Mouse (Mus musculus) common myeloid progenitor, adult 5-6 weeks (primary cell): Measurements from ENCODE around the gene Lrmda. TPM values are rescaled to one million over a fixed set of nuclear protein-coding genes. Genes with fewer than 3 reads are reported as not detected.

Experiments used
- ATAC-seq: replicated peaks from 2 replicates; pipeline ENCODE4 v1.8.0; 2016; ENCODE audit warnings: low read depth, mild to moderate bottlenecking, moderate TSS enrichment, inconsistent platforms; ENCODE audit not compliant: poor library complexity, severe bottlenecking
- total RNA-seq: library from RNA; stranded (forward); fragments of 200-1000, 187-1606 nt; gene quantifications from 2 replicates; pipeline ENCODE4 v1.2.3, GENCODE M21; 2017

Lrmda gene
- total RNA-seq, 1 experiment from 2014 or later: 13.2 TPM

DNA sequence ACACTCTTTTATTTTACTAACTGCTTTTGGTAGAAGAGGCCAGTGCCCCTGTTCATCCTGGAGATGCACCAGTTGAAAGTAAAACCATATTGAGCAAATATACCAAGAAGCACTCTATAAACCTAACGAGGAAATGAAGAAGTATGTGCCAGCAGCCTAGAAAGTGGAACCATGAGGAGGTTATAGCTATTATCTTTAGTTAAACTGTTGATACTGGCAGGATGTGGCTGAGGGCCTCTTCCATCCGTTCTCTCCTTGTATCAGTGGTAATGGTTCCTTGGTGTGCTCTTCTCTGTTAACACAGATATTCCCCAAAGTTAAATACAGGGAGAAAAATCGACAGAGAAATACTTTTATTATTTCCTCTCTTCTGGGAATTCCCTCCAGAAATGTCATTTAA is 855.1 kb downstream of the Lrmda start:
- peak; percentile 66; the same call in 1 of the 2 replicates for ATAC-seq

DNA sequence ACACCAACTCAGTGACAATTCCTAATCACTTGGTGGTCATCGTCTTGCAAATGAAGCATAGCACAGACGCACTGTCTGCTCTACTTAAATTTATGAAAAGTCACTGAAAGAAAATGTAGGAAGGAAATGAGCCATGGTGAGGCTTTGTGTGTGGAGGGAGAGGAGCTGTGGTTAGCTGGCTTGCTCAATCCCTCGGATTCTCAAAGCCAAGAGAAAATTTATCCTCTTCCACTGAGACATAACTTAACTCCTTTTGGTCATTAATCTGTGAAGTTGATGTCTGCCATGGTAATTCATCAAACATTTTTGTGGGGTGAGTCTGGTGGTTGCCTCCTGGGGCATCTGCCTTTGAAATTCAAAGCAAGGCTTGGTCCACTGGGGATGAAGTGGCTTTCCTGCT is 867.7 kb downstream of the Lrmda start:
- ATAC-seq: peak; percentile 73

DNA sequence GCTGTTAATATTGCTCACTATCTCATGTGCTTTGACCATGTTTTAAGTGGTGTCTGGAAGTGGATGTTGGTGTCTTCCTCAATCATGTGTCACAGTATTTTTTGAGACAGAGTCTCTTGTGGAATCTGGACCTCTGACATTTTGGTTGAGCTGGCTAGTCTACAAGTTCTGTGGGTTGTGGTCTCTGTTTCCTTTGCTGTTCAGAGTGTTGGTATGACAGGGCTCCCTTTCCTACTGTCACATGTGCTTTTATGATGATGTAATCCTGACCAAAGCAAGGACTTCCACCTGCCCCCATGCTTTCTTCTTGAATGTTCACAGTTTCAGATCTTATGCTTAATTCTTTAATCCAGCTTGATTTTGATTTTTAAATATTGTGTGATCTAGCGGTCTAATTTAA is 879.8 kb downstream of the Lrmda start:
- peak; percentile 71 for ATAC-seq

DNA sequence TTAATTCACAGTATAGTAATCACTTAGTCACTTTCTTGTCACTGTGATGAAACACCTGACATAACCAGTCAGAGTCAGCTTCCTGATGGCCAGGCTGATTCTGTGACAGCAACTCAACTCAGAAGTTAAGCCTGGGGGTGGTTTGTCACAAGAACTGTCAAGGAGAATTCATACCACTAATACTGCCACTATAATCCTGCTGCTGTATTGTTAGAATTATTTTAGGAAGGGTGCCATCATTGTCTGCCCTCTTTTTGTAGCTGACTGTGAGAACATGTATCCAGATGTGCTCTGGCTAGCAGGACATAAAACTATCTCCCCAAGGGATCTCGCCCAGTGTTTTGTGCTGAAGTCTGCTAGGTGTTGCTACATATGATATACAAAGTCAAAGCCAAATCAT is 882.6 kb downstream of the Lrmda start:
- ATAC-seq: no peak

DNA sequence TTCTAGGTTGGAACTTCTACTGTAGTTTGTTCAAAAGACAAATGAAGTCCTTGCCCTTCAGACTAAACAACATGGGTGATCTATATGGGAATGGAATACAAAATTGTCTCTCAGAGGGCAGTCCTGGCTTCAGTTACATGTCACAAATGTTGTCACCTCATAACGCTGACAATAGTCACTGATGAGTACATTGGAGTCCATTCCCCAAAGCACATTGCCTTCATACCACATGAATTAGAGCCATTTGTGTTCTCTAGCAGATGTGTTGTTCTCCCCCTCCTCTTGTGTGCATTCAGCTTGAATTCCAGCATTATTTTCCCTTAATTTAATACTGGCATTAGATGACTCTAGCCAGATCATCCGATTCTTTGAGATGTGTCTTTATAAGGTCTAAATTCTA is 883.4 kb downstream of the Lrmda start:
- no peak for ATAC-seq

DNA sequence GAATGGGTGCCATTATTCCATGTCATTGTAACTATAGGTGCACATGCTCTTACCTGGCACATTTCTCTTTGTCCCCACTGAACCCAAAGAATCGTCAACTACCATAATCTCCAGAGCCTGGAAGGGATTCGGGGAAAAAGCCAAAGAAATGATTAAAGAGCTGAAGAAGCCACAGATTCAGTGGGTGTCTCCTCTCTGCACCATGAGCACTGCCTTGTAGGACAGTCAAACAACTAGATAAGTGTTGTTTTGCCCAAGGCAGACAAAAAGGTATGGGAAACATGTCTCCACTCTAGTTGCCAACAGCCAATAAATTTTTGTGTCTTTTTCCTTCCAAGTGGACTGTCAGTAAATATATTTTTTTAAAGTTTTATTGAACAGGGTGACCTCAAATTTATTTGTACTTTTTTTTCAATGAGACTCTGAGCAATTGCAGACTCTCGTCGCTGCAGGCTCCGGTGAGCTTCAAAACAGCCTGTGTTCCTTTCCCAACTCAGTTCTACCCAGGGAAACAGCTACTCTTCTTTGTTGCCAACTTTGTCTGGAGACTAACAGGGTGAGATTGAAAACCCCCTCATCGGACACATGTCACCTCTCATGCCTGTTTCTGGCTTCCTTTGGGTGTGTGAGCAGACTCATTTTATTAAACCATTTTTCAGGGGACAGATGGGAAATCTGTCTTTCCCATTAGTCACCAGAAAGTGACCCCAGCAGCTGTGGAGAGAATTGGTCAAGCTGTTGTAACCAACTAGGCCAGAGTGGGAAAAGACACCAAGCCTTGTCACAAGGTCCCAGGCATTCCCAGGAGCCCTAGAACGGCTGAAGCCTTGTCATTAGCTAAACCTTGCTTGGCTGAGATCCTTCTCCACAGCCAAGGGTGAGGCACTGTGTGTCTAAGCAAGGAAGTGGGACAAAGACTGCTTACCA is 886.5 kb downstream of the Lrmda start:
- ATAC-seq: no peak

DNA sequence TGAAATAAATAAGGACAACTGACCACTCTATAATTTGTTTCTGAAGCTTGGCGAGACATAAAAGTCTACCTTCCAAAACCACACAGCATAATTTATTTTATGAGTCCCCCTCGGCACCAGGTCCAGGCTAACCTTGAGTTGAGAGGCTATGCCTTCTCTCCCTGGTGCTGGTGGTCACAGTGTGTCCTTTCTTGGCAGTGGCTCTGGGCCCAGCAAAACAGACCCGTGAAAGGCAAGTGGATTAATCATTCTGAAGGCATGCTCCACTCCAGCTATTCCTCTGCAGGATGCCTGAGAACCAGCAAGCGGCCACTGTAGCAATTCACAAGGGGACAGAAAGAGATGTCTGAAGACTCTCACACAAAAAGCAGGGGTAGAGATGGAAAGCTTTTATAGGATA is 887.2 kb downstream of the Lrmda start:
- no peak for ATAC-seq

DNA sequence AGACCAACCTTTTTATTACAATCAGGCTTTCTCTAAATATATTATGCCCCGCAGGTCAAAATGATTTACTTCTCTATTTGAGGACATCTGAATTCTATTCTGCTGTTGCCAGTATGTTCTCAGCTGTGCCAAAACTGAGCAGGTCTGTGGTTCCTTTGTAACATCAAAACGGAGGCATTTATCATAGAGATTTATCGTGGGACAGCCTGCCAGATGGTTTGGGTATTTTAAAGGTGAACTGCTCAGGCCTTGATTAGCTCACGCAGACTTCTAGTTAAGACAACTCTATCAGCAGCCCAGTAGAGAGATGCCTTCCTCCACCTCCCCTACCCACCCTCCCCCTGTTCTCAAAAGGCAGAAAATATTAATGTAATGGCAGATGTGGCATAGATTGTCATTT is 887.7 kb downstream of the Lrmda start:
- ATAC-seq: no peak

DNA sequence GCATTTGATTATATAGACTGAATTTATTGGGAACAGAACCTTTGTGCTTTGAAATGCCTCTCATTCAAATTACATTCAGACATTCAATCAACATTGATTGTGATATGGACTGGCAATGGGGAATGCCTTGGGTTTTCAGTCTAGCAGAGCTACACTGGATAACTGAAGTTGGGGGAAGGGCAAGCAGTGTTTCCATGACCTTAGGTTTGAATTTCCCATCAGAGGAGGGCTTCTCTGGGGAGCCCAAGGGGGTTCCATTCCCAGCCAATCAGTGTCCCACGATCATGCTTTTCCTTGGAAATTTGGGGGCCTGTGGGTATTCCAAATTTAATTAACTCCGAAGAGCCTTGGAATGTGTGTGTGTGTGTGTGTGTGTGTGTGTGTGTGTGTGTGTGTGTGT is 888.5 kb downstream of the Lrmda start:
- ATAC-seq: no peak

DNA sequence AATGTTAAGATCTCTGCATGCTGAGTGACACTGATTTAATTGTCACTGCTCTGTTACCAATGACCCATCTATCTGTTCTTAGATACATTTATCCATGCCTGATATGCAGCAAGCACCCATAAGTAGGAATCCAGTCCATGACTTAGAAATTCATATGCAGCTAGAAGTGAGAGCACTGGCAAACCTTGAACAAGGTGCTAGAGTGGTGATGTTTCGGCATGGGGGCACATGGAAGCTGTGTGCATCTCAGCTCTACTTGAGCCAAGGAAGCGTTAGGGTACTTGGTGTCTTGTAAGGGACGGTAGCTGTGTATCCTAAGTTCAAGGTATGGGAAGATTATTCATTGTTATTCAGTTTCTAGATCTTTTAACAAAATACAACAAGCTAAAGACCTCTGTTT is 896.0 kb downstream of the Lrmda start:
- no peak for ATAC-seq

DNA sequence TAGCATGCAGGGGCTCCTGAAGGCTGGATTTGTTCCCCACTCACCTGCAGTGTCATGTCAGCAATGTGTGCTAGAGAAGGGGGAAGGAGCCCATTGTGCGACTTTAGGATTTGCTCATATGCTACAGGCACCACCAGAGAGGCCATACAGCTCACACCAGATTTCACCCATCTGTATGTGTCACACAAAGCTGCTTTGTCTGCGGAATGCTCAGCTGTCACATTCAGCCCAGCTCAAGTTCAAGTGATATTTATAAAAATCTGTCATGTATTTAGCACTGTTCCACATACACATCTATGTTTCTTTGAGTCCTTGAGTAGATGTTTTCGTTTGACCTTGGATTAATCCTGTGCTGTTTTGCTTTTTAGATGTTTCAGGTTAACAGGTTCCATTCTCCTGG is 899.0 kb downstream of the Lrmda start:
- no peak for ATAC-seq

DNA sequence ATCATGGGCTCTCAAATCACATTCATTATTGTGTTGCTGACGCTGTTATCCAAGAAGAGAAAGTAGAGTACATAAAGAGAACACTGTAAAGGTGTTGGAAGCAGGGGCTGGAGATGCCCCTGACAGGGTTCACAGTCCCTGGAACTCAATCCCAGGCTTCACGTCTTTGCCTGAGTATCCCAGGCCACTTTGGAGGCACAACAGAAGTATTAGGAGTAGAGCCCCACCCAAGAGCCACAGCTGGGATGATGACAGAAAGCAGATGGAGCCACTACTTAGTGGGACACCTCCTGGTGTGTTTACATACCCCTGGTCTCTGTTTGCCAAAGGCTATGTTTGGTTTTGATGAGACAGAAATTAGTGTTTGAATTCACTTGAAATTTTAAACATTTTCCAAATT is 899.4 kb downstream of the Lrmda start:
- no peak for ATAC-seq

DNA sequence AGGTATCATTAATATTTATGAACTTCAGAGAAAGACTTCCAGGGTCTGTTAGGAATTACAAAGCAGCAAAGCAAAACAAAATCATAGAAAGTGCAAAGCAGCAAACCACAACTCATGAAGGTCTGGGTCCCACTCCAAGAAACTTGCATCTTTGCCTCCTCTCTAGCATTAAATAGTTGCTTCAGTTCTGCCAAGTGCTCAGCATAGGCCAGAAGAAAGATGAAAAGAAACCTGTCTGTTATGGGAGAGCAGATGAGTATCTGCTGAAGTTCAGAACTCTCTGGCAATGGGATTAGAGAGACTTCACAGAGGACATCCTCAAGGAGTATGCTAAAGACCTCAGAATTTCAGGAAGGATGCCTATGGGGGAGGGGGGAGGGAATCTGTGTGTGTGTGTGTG is 901.6 kb downstream of the Lrmda start:
- ATAC-seq: no peak

DNA sequence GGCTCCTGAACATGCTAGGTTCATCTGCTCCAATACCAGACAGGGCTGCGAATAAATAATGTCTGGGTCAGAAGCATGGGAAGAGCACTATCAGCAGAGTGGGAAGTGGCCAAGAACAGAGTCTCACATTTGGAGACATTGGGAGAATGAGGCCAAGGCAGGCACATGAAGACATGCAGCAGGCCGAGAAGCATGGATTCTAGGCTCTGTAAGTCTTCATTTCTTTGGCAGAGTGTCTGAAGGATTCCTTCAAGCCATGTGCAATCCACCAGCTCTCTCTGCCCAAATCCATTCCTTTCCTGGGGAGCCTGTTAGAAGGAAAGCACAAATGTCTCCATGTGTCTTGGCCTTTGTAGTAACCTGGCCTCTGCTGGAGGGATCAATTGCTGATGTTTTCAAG is 902.3 kb downstream of the Lrmda start:
- no peak for ATAC-seq

DNA sequence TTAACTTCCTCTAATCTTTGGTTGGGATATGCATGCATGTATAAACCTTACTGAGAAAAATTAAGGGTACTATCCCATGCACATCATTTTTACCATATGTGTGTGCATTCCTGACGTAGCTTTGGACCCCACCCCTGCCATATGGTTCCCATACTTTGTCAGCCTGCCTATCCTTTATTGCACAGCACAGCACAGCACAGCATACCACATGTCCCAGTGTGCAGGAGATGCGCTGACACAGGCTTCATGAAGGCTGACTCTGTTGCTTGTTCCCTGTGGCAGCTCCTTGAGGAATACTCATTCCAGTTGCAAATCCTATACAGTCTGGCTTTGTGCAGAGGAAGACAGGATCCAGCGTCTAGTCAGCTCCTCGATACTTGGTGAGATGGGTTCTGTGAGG is 903.1 kb downstream of the Lrmda start:
- ATAC-seq: no peak

DNA sequence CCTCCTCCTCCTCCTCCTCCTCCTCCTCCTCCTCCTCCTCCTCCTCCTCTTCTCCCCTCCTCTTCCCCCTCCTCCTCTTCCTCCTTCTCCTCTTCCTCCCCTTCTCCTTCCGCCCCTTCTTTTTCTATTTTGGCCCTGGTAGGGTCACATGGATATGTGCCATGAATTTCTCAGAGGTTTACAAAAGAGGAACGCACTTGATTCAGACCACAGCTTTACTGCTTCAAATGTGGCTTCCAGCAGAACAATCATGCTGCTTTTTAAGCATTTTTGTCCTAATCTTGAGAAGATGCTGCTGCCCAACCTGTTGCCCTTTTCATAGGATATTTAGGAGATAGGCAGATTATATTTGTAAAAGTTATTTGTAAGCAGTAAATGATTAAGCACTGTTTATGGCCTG is 903.7 kb downstream of the Lrmda start:
- ATAC-seq: no peak

DNA sequence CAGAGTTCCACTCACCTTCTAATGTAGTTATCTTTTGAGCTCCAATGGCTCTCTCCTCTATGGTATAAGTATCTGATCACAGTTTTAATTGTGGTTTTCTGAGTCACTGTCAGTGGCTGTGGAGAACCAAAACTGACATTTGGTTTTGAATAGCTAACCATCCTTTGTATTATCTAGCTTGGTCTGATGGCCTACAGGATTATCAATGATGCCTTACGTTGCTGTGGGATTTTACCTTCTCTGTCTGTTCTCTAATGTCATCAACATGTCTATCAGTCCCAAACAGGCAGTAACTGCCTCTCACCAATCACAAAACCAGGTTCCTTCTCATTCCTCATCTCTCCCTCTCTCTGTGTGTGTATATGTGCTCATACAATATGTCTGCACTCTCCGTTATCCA is 908.8 kb downstream of the Lrmda start:
- ATAC-seq: peak; percentile 78; the same call in 1 of the 2 replicates

DNA sequence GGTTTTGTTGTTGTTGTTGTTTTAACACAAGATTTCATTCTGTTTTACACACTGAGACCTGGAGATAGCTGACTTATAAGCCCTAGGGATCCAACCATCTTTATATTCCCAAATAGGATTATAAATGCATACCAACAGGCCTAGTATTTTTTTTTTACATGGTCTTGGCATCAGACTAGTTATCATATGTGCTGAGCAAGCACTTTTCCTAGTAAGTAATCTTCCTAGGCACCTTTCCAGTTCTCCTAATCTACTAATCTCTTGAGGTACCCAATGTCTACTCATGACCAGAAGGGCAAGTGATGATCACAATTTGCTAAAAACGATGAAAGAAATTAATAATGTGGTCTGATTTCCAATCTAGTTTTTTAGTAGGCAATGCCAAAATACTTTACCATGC is 909.2 kb downstream of the Lrmda start:
- no peak for ATAC-seq

DNA sequence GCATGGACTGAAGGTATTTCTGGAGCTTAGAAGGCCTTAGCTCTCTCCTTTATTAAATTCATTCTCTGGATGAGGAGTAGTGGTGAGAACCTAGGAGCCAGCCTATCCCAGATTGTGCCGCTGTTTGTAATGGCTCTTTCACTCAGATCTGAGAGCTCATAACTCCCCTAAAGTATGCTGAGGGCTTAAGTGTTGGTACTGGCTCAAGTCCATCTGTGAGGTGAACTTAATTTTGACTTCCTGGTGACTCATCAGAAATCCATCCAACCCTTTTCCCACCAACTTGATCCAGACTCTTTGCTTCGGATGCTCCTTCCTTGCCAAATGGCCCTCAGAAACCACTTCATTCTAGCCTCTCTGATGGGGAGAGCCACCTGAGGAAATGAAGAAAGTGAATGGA is 910.1 kb downstream of the Lrmda start:
- no peak for ATAC-seq

DNA sequence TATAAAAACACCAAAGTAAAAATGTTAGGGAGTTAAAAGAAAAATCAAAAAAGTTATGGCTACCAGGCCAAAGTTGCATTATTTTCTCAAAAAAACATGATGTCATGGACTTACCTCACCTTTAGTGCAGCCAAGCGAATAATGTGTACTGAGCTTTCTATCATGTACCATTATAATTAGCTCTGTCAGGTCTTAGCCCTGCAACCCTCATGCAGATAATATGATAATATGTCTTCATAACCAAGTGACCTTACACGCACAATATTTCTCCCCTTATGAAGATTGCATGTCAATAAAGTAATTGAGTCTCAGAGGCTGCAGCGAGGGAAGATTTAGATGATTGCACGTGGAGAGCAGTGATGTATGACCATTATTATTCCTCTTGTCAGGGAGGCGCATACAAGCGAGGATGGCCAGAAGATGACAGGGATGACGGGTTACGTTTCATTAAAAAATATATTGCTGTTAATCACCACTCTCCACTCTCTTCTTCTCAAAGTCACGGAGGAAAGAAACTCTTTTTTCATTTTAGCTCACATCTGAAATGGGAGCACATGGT is 911.1 kb downstream of the Lrmda start:
- no peak for ATAC-seq

DNA sequence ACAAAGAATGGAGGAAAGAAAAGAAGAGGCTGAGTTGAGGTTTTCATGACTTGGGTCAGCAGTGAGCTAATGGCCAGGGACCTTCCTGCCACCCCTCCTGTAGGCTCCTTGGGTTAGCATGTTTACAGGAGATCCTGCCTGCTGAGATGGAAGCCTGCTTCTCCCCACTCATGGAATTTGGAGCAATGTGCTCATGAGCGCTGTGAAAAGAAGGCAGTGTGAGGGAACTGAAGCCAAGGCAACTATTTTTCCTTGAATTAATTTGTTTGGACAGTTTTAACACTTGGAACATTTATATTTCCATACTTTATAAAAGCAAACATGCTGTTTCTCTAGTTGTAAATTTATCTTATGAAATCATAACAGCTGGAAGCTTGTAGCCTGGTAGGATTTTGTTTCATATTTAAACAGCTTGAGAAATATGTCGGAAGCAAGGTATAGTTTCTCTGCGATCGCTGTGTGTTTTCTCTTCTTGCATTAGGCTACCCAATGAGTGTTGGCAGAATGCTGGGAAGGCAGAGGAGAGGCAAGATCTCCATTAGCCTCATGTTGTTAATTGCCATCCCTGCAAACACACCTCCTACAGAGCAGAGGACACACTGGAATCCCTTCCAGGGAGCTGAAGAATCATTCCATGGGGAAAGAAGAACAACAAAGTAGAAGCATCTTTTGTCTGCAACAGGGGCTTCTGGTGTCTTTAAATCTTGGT is 911.8 kb downstream of the Lrmda start:
- ATAC-seq: no peak
